Mouse (Mus musculus) embryonic fibroblast, embryonic 13.5 days (primary cell): ENCODE measurements around the gene Itpr1.

Experiments
- CTCF ChIP-seq: IDR thresholded peaks from 2 replicates; pipeline ENCODE4 v1.5.1; 2011; ENCODE audit warnings: mild to moderate bottlenecking, control low read depth, low read length, moderate library complexity, borderline replicate concordance; ENCODE audit not compliant: insufficient read depth
- POLR2A ChIP-seq: IDR thresholded peaks from 2 replicates; pipeline ENCODE4 v1.6.1; 2011; ENCODE audit warnings: low read depth, mild to moderate bottlenecking, control low read depth, low read length, moderate library complexity

DNA sequence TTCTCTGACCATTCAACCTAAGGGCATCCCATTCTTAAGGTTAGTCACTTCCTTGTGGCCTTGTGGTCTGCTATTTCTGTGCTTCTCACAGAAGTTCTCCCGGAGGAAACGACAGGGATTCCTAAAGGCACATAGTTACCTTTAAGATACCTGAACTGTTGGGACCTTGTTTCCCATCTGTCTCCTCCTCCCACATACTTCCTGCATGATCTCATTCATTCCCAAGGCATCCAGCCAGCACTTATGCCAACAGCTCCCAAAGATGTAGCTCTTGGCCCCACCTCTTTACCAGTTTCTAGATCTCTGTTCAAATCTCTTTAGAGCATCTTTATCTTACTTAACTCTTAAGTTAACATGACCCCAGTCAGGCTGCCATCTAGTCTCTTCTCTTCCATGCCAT, 238.6 kb downstream of the Itpr1 start:
- TF ChIP-seq CTCF (no peak), POLR2A (no peak)
